Mouse (Mus musculus) thymus, adult 2 months (tissue): ENCODE measurements around the gene Mag.

Source experiments
- CTCF ChIP-seq: fragments of 200-500 bp; IDR thresholded peaks from 2 replicates; pipeline ENCODE4 v1.5.1; 2012; ENCODE audit warnings: mild to moderate bottlenecking, control low read depth, low read length, moderate library complexity, borderline replicate concordance; ENCODE audit not compliant: control insufficient read depth, poor library complexity, insufficient read depth; ENCODE audit errors: extremely low read depth
- POLR2A ChIP-seq: fragments of 200-500 bp; IDR thresholded peaks from 2 replicates; pipeline ENCODE4 v1.6.1; 2012; ENCODE audit warnings: mild to moderate bottlenecking, low read length, control low read depth, moderate library complexity; ENCODE audit not compliant: control insufficient read depth, poor library complexity, insufficient read depth; ENCODE audit errors: extremely low read depth

- no peak for TF ChIP-seq CTCF
- no peak for TF ChIP-seq POLR2A
These were observed 58.6 kb downstream of the Mag start, which contains the start of gene Ffar3 for GRCm38 (mm10) chr7:30856078-30856477.
